Mouse (Mus musculus) MEL-GATA-1-ER (cell line): Measurements from ENCODE around the gene Kynu.

ENCODE experiments used
- DNase-seq: peaks from one replicate; pipeline ENCODE4 v3.0.0-alpha.2; 2012; ENCODE audit warnings: low read depth; ENCODE audit errors: extremely low read depth

Kynu gene

GRCm38 (mm10) chr2:43636498-43636897 lies 81.4 kb downstream of the Kynu start:
- no peak for DNase-seq

- no peak for DNase-seq
These were observed 91.8 kb downstream of the Kynu start for GRCm38 (mm10) chr2:43646962-43647361.

- no peak for DNase-seq
These were observed 114.5 kb downstream of the Kynu start for GRCm38 (mm10) chr2:43669588-43669987.

- peak; percentile 72 for DNase-seq
These were observed 118.5 kb downstream of the Kynu start for GRCm38 (mm10) chr2:43673619-43674018.

- DNase-seq, result no peak
These were observed 119.0 kb downstream of the Kynu start for GRCm38 (mm10) chr2:43674098-43674497.

- DNase-seq, result peak; percentile 8
These were observed 120.1 kb downstream of the Kynu start for GRCm38 (mm10) chr2:43675277-43675676.

- DNase-seq, result no peak
These were observed 135.3 kb downstream of the Kynu start for GRCm38 (mm10) chr2:43690402-43690801.

GRCm38 (mm10) chr2:43691290-43691689 lies 136.2 kb downstream of the Kynu start:
- DNase-seq, result no peak

GRCm38 (mm10) chr2:43695635-43696034 lies 140.5 kb downstream of the Kynu start:
- no peak for DNase-seq

GRCm38 (mm10) chr2:43712611-43713138 lies 157.5 kb downstream of the Kynu start:
- DNase-seq, result no peak

GRCm38 (mm10) chr2:43722446-43723103 lies 167.4 kb downstream of the Kynu start:
- peak; percentile 46 for DNase-seq

- no peak for DNase-seq
These were observed 168.0 kb downstream of the Kynu start for GRCm38 (mm10) chr2:43723104-43723541.

- DNase-seq, result no peak
These were observed 172.1 kb downstream of the Kynu start for GRCm38 (mm10) chr2:43727181-43727580.

GRCm38 (mm10) chr2:43727693-43728092 lies 172.6 kb downstream of the Kynu start:
- DNase-seq, result peak; percentile 51

GRCm38 (mm10) chr2:43728831-43729230 lies 173.7 kb downstream of the Kynu start:
- no peak for DNase-seq
